Mouse (Mus musculus) embryonic facial prominence, embryonic 15.5 days (tissue): ENCODE data around the gene Plekhg6. TPM values are rescaled to one million over a fixed set of nuclear protein-coding genes. Genes with fewer than 3 reads are reported as not detected.

Experiments used
- ATAC-seq: fragments of 200-750 bp; cut with Nextera tagmentation; 2 replicates; pipeline ENCODE4 v1.8.0; 2017; ENCODE audit warnings: low read depth, moderate TSS enrichment; ENCODE audit not compliant: insufficient number of reproducible peaks, low FRiP score, low TSS enrichment
- H3K27ac ChIP-seq: fragments of 300-500 bp; sonication (generic); replicated peaks from 2 replicates; pipeline ENCODE4 v1.5.1; 2015; ENCODE audit warnings: mild to moderate bottlenecking, inconsistent platforms
- H3K27me3 ChIP-seq: fragments of 300-500 bp; sonication (generic); 2 replicates; pipeline ENCODE4 v1.6.1; 2015; ENCODE audit warnings: inconsistent platforms
- H3K36me3 ChIP-seq: fragments of 300-500 bp; sonication (generic); 2 replicates; pipeline ENCODE4 v1.6.1; 2015; ENCODE audit warnings: mild to moderate bottlenecking, inconsistent platforms
- H3K4me1 ChIP-seq: fragments of 300-500 bp; sonication (generic); 2 replicates; pipeline ENCODE4 v1.6.1; 2015; ENCODE audit warnings: inconsistent platforms
- H3K4me2 ChIP-seq: fragments of 300-500 bp; sonication (generic); replicated peaks from 2 replicates; pipeline ENCODE4 v1.6.1; 2015; ENCODE audit warnings: mild to moderate bottlenecking, inconsistent platforms
- H3K4me3 ChIP-seq: fragments of 300-500 bp; sonication (generic); replicated peaks from 2 replicates; pipeline ENCODE4 v1.5.1; 2015; ENCODE audit warnings: mild to moderate bottlenecking, inconsistent platforms
- H3K9ac ChIP-seq: fragments of 300-500 bp; sonication (generic); 2 replicates; pipeline ENCODE4 v1.6.1; 2015; ENCODE audit warnings: inconsistent platforms
- H3K9me3 ChIP-seq: fragments of 300-500 bp; sonication (generic); replicated peaks from 2 replicates; pipeline ENCODE4 v1.6.1; 2016; ENCODE audit warnings: inconsistent platforms
- WGBS: fragments of 180-500 bp; shearing (Covaris S2); methylation state at CpG from one replicate; pipeline ENCODE4 v1.1.7; 2015; 5-methylcytosine and 5-hydroxymethylcytosine counted together
- polyA plus RNA-seq: library from polyadenylated mRNA; unstranded; fragments of >200 nt; fragmentation: Nextera tagmentation; extraction: Ambion mirVana; gene quantifications from 2 replicates; pipeline ENCODE4 v1.2.1, GENCODE M21; 2015

Gene Plekhg6
- polyA plus RNA-seq, 1 experiment from 2014 or later, result 3.5 TPM

GRCm38 (mm10) chr6:125351368-125352045 lies 29.1 kb downstream of the Plekhg6 start:
- 59% methylated on average over 8 of the region's 8 CpGs for WGBS
- Histone ChIP-seq H3K4me2 (peak overlapping the region; percentile 85), H3K27ac (0 out of 2 replicates have a peak overlapping the region, but pooled peaks have one; percentile 29), H3K36me3 (no peaks in the 10 kb centered on the region), H3K27me3 (no peaks in the 10 kb centered on the region), H3K9me3 (no peaks in the 10 kb centered on the region), H3K9ac (no peak overlapping the region), H3K4me1 (peaks cover 74% of the 10 kb centered on the region), H3K4me3 (peak overlapping the region; percentile 76)
- ATAC-seq, result no peak

DNA sequence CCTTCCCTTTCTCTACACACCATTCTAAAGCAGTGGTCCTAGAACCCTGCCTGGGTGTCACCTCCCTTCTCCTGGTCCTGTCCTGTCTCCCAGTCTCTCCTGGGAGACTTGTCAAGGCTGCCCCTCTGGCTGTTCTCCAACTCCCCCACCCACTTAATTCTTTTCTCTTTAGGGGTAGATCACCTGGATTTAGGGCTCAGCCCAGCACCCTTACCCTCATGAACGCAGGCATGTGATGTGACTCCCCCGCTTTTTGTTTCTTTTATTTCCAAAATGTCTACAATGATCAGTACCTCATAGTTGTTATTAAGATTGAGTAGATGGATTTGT lies 29.6 kb downstream of the Plekhg6 start:
- Histone ChIP-seq H3K4me2 (peak overlapping the region; percentile 85), H3K27ac (no peak overlapping the region), H3K36me3 (no peaks in the 10 kb centered on the region), H3K9me3 (no peaks in the 10 kb centered on the region), H3K9ac (no peak overlapping the region; the same call in 1 of the 2 replicates), H3K4me1 (peaks cover 69% of the 10 kb centered on the region), H3K4me3 (peak overlapping the region; percentile 76), H3K27me3 (no peaks in the 10 kb centered on the region)
- ATAC-seq, result no peak
- WGBS, result 72% methylated on average over 2 of the region's 2 CpGs

- ATAC-seq, result no peak
- peaks cover 64% of the 10 kb centered on the region for H3K4me1 ChIP-seq
These were observed 30.2 kb downstream of the Plekhg6 start for GRCm38 (mm10) chr6:125350231-125350994.

DNA sequence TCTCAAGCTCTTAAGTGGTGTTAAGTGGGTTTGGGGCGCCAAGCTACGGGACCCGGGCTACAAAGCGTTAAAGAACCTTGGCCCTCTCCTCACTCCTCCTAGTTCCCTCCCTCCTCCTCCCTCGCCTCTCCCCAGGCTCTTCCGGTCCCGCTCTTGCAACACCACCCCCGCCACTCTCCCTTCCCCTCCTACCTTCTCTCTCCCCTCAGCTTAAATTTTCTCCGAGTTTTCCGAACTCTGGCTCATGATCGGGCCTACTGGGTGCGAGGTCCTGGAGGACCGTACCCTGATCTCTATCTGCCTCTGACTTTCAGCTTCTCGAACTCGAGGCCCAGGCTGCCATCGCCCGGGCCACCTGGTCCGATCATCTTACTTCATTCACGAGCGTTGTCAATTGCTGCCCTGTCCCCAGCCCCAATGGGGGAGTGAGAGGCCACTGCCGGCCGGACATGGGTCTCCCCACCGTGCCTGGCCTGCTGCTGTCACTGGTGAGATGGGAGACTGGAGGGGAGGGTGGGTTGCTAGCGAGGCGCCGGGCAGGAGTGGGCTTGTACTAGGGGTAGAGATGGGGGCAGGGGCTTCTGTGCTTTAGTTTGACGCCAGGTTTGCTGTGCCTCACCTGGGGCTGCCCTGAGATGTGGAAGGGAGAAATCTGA lies 30.9 kb downstream of the Plekhg6 start:
- H3K4me2 ChIP-seq, result peak overlapping the region; percentile 85
- ATAC-seq, result peak; percentile 85
- peak overlapping the region; percentile 81 for H3K9ac ChIP-seq
- H3K4me1 ChIP-seq, result peaks cover 61% of the 10 kb centered on the region
- no peaks in the 10 kb centered on the region for H3K27me3 ChIP-seq
- H3K4me3 ChIP-seq, result peak overlapping the region; percentile 76
- WGBS, result under 1% methylated on average over 27 of the region's 27 CpGs
- H3K9me3 ChIP-seq, result no peaks in the 10 kb centered on the region
- H3K27ac ChIP-seq, result peak overlapping the region; percentile 89
- H3K36me3 ChIP-seq, result no peaks in the 10 kb centered on the region

More at GRCm38 (mm10) chr6:125350231-125350994, 30.2 kb downstream of the Plekhg6 start:
- Histone ChIP-seq H3K4me3 (peak overlapping the region; percentile 76), H3K36me3 (no peaks in the 10 kb centered on the region), H3K9me3 (no peaks in the 10 kb centered on the region), H3K27me3 (no peaks in the 10 kb centered on the region), H3K4me2 (peak overlapping the region; percentile 85), H3K27ac (peak overlapping the region; percentile 89), H3K9ac (peak overlapping the region; percentile 81)
- 2% methylated on average over 20 of the region's 20 CpGs for WGBS

GRCm38 (mm10) chr6:125348721-125349574 lies 31.6 kb downstream of the Plekhg6 start, which contains the start of gene Tnfrsf1a:
Gene Tnfrsf1a (plus strand): TSS chr6:125349362.
- ATAC-seq, result no peak
- WGBS, result 6% methylated on average over 22 of the region's 22 CpGs
- no peaks in the 10 kb centered on the region for H3K36me3 ChIP-seq
- H3K4me3 ChIP-seq, result peak within 1 kb of the TSS; percentile 76
- H3K4me1 ChIP-seq, result peaks cover 61% of the 10 kb centered on the region
- no peaks in the 10 kb centered on the region for H3K27me3 ChIP-seq
- peak within 1 kb of the TSS; percentile 85 for H3K4me2 ChIP-seq
- peak within 1 kb of the TSS; percentile 81 for H3K9ac ChIP-seq
- no peaks in the 10 kb centered on the region for H3K9me3 ChIP-seq
- H3K27ac ChIP-seq, result peak within 1 kb of the TSS; percentile 89

DNA sequence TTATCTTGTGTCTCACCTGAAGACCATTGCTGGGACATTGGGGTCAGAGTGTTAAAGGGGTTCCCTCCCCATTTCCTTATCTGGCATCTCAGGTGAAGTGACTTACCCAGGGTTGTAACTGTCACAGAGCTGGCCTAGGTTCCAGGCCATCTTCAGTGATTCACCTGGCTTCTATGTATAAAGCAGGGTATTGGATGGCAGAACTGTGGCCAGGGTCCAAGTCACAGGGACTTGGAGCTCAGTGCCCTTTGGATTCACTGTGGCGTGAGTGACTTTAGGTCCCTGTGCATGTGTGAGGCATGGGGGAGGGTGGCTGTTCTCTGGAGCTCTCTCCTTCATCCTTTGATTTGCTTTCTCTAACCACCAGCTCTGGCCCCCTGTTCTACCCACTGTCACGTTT lies 34.6 kb downstream of the Plekhg6 start:
- no peak overlapping the region for H3K4me3 ChIP-seq
- no peak overlapping the region for H3K9ac ChIP-seq
- peaks cover 42% of the 10 kb centered on the region for H3K4me1 ChIP-seq
- 0 out of 2 replicates have a peak overlapping the region, but pooled peaks have one; percentile 58 for H3K27ac ChIP-seq
- no peaks in the 10 kb centered on the region for H3K27me3 ChIP-seq
- H3K36me3 ChIP-seq, result no peaks in the 10 kb centered on the region
- ATAC-seq, result no peak
- no peak overlapping the region for H3K4me2 ChIP-seq
- WGBS, result 55% methylated on average over 2 of the region's 2 CpGs
- H3K9me3 ChIP-seq, result no peaks in the 10 kb centered on the region

GRCm38 (mm10) chr6:125345625-125346024 lies 35.0 kb downstream of the Plekhg6 start:
- H3K9ac ChIP-seq, result no peak overlapping the region
- H3K27ac ChIP-seq, result peak overlapping the region; percentile 58; the same call in 1 of the 2 replicates
- WGBS, result 69% methylated on average over 1 of the region's 1 CpGs
- no peak overlapping the region for H3K4me3 ChIP-seq
- H3K9me3 ChIP-seq, result no peaks in the 10 kb centered on the region
- no peak overlapping the region for H3K4me2 ChIP-seq
- peaks cover 38% of the 10 kb centered on the region for H3K4me1 ChIP-seq
- no peaks in the 10 kb centered on the region for H3K36me3 ChIP-seq
- H3K27me3 ChIP-seq, result no peaks in the 10 kb centered on the region
- ATAC-seq, result no peak

DNA sequence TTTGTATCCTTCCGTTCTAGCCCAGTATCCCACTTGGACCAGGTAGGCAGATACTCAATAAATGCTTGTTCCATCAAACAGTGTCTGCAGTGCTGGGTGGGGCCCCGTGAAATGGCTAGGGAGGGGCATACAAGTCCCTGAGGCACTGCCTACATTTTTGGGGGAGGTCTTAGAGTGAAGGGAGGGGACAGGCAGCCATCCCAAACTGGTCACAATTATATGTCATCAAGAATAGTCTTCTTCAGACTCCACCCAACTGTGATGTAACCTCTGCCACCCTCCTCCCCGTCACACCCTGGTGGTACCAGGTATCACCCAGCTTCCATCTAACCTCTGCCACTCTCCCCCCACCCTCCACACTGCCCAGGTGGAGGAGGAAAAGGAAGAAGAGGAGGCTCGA lies 35.7 kb downstream of the Plekhg6 start:
- WGBS, result 51% methylated on average over 4 of the region's 4 CpGs
- Histone ChIP-seq H3K4me1 (peaks cover 40% of the 10 kb centered on the region), H3K27me3 (no peaks in the 10 kb centered on the region), H3K9me3 (no peaks in the 10 kb centered on the region), H3K36me3 (no peaks in the 10 kb centered on the region), H3K4me2 (no peak overlapping the region), H3K27ac (peak overlapping the region; percentile 58), H3K4me3 (no peak overlapping the region), H3K9ac (no peak overlapping the region)
- ATAC-seq, result no peak

- Histone ChIP-seq H3K9me3 (no peaks in the 10 kb centered on the region), H3K27ac (peak overlapping the region; percentile 58), H3K4me1 (peaks cover 37% of the 10 kb centered on the region), H3K9ac (no peak overlapping the region), H3K4me3 (no peak overlapping the region), H3K4me2 (0 out of 2 replicates have a peak overlapping the region, but pooled peaks have one; percentile 15), H3K27me3 (no peaks in the 10 kb centered on the region), H3K36me3 (no peaks in the 10 kb centered on the region)
- no peak for ATAC-seq
- WGBS, result 24% methylated on average over 8 of the region's 8 CpGs
These were observed 36.5 kb downstream of the Plekhg6 start for GRCm38 (mm10) chr6:125344084-125344483.

DNA sequence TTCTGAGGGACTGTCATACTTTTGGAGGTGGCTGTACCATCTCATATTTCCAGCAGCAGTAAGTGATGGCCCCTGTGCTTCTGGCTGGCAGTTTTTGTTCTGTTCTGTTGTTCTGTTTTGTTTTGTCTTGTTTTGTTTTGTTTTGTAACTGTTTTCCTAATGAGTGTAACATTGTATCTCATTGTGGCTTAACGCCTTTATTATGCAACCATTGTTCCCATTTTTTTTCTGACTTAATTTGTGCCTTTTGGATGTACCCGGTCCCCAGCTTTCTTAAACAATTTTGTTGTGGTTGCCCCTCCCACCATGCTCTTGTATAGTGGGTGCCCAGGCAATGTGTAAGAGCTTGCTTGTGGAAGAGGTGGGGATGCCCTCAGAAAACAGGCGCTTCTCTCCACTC lies 38.4 kb downstream of the Plekhg6 start:
- no peak overlapping the region for H3K4me3 ChIP-seq
- H3K27ac ChIP-seq, result no peak overlapping the region
- no peaks in the 10 kb centered on the region for H3K27me3 ChIP-seq
- 58% methylated on average over 3 of the region's 3 CpGs for WGBS
- no peaks in the 10 kb centered on the region for H3K36me3 ChIP-seq
- peaks cover 26% of the 10 kb centered on the region for H3K4me1 ChIP-seq
- H3K4me2 ChIP-seq, result no peak overlapping the region
- H3K9ac ChIP-seq, result no peak overlapping the region
- H3K9me3 ChIP-seq, result no peaks in the 10 kb centered on the region
- ATAC-seq, result no peak
